Mouse (Mus musculus) stomach, embryonic 14.5 days (tissue): Measurements from ENCODE around the gene Fbxo10. TPM values are rescaled to one million over a fixed set of nuclear protein-coding genes. Genes with fewer than 3 reads are reported as not detected.
"Not testable (repeated sequence)": the region's sequence is repeated elsewhere in the genome, so short reads cannot be mapped to it uniquely, and the experiment has no call there.

Source experiments
- ATAC-seq: fragments of 200-750 bp; cut with Nextera tagmentation; 2 replicates; pipeline ENCODE4 v1.8.0; 2017; ENCODE audit warnings: low read depth, moderate TSS enrichment; ENCODE audit not compliant: insufficient number of reproducible peaks, insufficient read depth, low FRiP score
- H3K27ac ChIP-seq: fragments of 300-500 bp; sonication (generic); 2 replicates; pipeline ENCODE4 v1.5.1; 2014; ENCODE audit warnings: mild to moderate bottlenecking, low read length, moderate library complexity, mixed read lengths
- H3K27me3 ChIP-seq: fragments of 300-500 bp; sonication (generic); 2 replicates; pipeline ENCODE4 v1.6.1; 2014; ENCODE audit warnings: low read length, control low read depth, mixed read lengths; ENCODE audit not compliant: control insufficient read depth, insufficient read depth
- H3K36me3 ChIP-seq: fragments of 300-500 bp; sonication (generic); 2 replicates; pipeline ENCODE4 v1.6.1; 2014; ENCODE audit warnings: mild to moderate bottlenecking, control low read depth, low read length, moderate library complexity, mixed read lengths; ENCODE audit not compliant: control insufficient read depth, insufficient read depth
- H3K4me1 ChIP-seq: fragments of 300-500 bp; sonication (generic); 2 replicates; pipeline ENCODE4 v1.6.1; 2014; ENCODE audit warnings: low read length, control low read depth, mixed read lengths; ENCODE audit not compliant: control insufficient read depth, insufficient read depth
- H3K4me2 ChIP-seq: fragments of 300-500 bp; sonication (generic); replicated peaks from 2 replicates; pipeline ENCODE4 v1.6.1; 2014; ENCODE audit warnings: low read depth, low read length, control low read depth
- H3K4me3 ChIP-seq: fragments of 300-500 bp; sonication (generic); 2 replicates; pipeline ENCODE4 v1.5.1; 2014; ENCODE audit warnings: low read depth, low read length, control low read depth
- H3K9ac ChIP-seq: fragments of 300-500 bp; sonication (generic); replicated peaks from 2 replicates; pipeline ENCODE4 v1.6.1; 2014; ENCODE audit warnings: low read depth, mild to moderate bottlenecking, control low read depth, low read length, moderate library complexity, mixed read lengths
- H3K9me3 ChIP-seq: fragments of 300-500 bp; sonication (generic); 2 replicates; pipeline ENCODE4 v1.6.1; 2016; ENCODE audit warnings: low read depth, low read length, control low read depth; ENCODE audit not compliant: control insufficient read depth
- WGBS: fragments of 180-500 bp; shearing (Covaris S2); extraction: QIAGEN DNeasy Blood & Tissue Kit; methylation state at CpG from one replicate; pipeline ENCODE4 v1.1.7; 2014; 5-methylcytosine and 5-hydroxymethylcytosine counted together
- polyA plus RNA-seq: library from polyadenylated mRNA; unstranded; fragments of >200 nt; fragmentation: Nextera tagmentation; extraction: Ambion mirVana; gene quantifications from 2 replicates; pipeline ENCODE4 v1.2.1, GENCODE M21; 2014

The Fbxo10 gene
- polyA plus RNA-seq, 1 experiment from 2014 or later: 11.4 TPM

DNA sequence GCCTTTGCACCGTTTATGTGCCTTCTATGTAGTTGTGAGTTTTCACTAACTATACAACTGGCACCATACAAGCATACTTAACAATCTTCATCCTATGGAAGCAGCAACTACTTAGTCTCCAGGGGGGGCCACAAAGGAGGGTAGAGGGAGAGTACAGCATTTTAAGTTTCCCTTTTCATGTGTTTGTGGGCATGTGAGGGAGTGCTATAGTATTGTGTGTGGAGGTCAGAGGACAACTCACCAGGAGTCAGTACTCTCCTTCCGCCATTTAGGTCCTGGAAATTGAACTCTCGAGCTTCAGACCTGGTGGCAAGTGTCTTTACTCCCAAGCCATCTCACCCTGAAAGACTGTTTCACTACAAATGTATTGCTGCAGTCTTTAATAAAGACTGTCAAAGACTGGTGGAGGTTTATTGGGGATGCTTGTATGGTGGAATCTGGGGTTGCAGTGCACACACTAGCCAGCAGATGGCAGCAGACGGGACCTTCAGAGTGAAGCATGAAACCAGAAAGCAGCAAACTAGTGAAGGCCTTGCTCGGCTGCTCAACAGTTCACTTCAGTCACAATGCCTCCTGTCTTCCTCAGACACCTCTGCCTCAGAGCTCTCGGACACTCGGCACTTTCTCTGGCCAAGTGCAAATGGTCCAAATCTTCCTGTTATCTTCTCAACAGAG is 12.9 kb upstream of the Fbxo10 start:
- no peak overlapping the region for H3K27ac ChIP-seq
- no peak overlapping the region for H3K4me2 ChIP-seq
- 24% methylated on average over 7 of the region's 7 CpGs for WGBS
- H3K9ac ChIP-seq: no peak overlapping the region
- H3K4me1 ChIP-seq: no peaks in the 10 kb centered on the region
- no peaks in the 10 kb centered on the region; the same call in 1 of the 2 replicates for H3K36me3 ChIP-seq
- no peak overlapping the region for H3K4me3 ChIP-seq
- H3K9me3 ChIP-seq: no peaks in the 10 kb centered on the region
- no peaks in the 10 kb centered on the region for H3K27me3 ChIP-seq
- no peak for ATAC-seq

DNA sequence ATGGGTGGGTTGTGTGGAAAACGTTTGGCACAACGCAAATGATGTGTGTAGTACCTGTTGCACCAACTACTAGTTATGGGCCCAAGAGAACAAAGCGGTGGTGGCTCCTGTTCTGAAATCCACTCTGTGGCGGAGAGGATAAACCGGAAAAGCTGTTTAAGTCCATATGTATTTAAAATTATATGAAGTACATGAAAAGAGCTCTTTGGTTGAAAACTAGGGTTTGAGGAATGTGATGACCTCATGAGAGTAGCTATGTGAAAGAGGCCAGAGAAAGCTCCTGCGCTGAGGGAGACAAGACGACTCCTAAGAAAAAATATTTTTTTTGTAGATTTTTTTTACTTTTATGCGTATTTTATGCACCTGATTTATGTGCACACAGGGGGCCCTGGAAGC is 489 bp upstream of the Fbxo10 start:
- ATAC-seq: no peak
- no peak overlapping the region for H3K9ac ChIP-seq
- peak overlapping the region; percentile 84 for H3K4me3 ChIP-seq

GRCm38 (mm10) chr4:45083487-45083886 is 917 bp downstream of the Fbxo10 start:
- peak overlapping the region; percentile 57 for H3K4me2 ChIP-seq
- H3K36me3 ChIP-seq: no peaks in the 10 kb centered on the region
- no peak overlapping the region for H3K27ac ChIP-seq
- H3K4me3 ChIP-seq: peak overlapping the region; percentile 84
- no peaks in the 10 kb centered on the region for H3K9me3 ChIP-seq
- no peaks in the 10 kb centered on the region for H3K27me3 ChIP-seq
- under 1% methylated on average over 8 of the region's 8 CpGs for WGBS
- peaks cover 11% of the 10 kb centered on the region; the same call in 1 of the 2 replicates for H3K4me1 ChIP-seq
- H3K9ac ChIP-seq: peak overlapping the region; percentile 75
- no peak for ATAC-seq

More for the DNA sequence above, 489 bp upstream of the Fbxo10 start:
- peaks cover 11% of the 10 kb centered on the region; the same call in 1 of the 2 replicates for H3K4me1 ChIP-seq
- no peaks in the 10 kb centered on the region for H3K36me3 ChIP-seq
- H3K27me3 ChIP-seq: no peaks in the 10 kb centered on the region
- WGBS: 35% methylated on average over 8 of the region's 8 CpGs
- H3K9me3 ChIP-seq: no peaks in the 10 kb centered on the region
- H3K4me2 ChIP-seq: peak overlapping the region; percentile 57
- H3K27ac ChIP-seq: peak overlapping the region; percentile 74; the same call in 1 of the 2 replicates

DNA sequence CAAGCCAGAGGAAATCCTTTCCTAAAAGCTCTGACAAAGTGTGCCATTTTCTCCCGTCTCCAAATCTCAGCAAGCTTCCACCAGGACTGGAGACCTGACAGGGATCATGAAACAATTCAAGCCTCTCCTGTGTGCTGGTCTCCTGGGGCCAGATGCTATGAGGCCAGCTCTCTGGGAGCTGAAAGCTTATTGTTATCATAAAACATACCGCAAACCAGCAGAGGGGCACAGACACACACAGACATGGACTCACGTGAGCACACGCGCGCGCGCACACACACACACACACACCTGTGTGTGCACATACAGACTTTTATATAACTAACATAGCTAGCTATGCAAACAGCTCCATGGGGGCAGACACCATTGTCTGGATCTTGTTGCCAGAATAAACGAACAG is 1.5 kb downstream of the Fbxo10 start:
- Histone ChIP-seq H3K27ac (no peak overlapping the region), H3K9ac (no peak overlapping the region), H3K4me2 (peak overlapping the region; percentile 57), H3K4me3 (no peak overlapping the region), H3K36me3 (no peaks in the 10 kb centered on the region), H3K27me3 (no peaks in the 10 kb centered on the region), H3K4me1 (peaks cover 11% of the 10 kb centered on the region; the same call in 1 of the 2 replicates), H3K9me3 (no peaks in the 10 kb centered on the region)
- WGBS: 66% methylated on average over 9 of the region's 9 CpGs
- ATAC-seq: no peak

GRCm38 (mm10) chr4:45081041-45081440 is 3.4 kb downstream of the Fbxo10 start:
- H3K9ac ChIP-seq, H3K27ac ChIP-seq, H3K4me3 ChIP-seq, H3K27me3 ChIP-seq, H3K36me3 ChIP-seq, H3K4me2 ChIP-seq, ATAC-seq, H3K9me3 ChIP-seq: not testable (repeated sequence)
- 94% methylated on average over 4 of the region's 4 CpGs for WGBS
- peaks cover 11% of the 10 kb centered on the region; the same call in 1 of the 2 replicates for H3K4me1 ChIP-seq

- no peak overlapping the region for H3K4me2 ChIP-seq
- H3K9me3 ChIP-seq: no peaks in the 10 kb centered on the region
- H3K4me3 ChIP-seq: no peak overlapping the region
- no peaks in the 10 kb centered on the region for H3K4me1 ChIP-seq
- H3K36me3 ChIP-seq: no peaks in the 10 kb centered on the region
- no peak for ATAC-seq
- no peaks in the 10 kb centered on the region for H3K27me3 ChIP-seq
- no peak overlapping the region for H3K9ac ChIP-seq
- H3K27ac ChIP-seq: no peak overlapping the region
- WGBS: 79% methylated on average over 6 of the region's 6 CpGs
Measured at GRCm38 (mm10) chr4:45073544-45073943, 10.9 kb downstream of the Fbxo10 start.

DNA sequence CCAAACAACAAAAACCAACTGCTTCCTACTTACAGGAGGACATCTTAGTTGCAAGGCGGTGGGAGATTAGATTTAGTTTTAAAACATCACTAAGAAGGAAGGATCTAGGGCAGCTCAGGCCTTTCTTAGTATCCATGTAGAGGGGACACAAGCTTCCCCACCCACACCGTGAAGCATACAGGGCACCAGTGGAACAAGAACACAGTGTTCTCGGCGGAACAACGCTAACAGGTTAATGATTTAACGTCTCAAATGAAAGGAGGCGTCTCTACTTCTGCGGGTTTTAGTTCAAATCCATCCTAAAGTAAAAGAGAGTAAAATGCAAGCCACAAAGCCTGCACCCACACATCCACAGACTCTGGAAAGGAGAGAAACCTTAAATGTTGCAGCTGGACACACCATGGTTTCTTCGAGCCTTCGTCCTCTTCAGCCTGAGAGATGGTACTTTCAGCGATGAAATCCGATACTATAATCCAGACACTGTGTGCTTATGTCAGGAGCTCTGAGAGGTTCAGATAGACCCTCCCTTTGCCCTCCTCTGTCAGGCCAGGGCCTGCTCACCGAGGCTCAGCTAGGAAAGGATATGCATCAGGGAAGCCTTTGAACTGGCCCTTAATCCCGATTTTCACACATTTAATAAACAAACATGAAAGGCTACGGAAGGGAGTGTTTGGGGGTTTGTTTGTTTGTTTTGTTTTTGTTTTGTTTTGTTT is 12.0 kb downstream of the Fbxo10 start:
- H3K9ac ChIP-seq: no peak overlapping the region
- no peaks in the 10 kb centered on the region for H3K27me3 ChIP-seq
- H3K4me2 ChIP-seq: no peak overlapping the region
- no peak for ATAC-seq
- WGBS: 51% methylated on average over 15 of the region's 15 CpGs
- no peak overlapping the region for H3K27ac ChIP-seq
- no peaks in the 10 kb centered on the region for H3K4me1 ChIP-seq
- no peaks in the 10 kb centered on the region for H3K36me3 ChIP-seq
- H3K4me3 ChIP-seq: no peak overlapping the region
- H3K9me3 ChIP-seq: no peaks in the 10 kb centered on the region

DNA sequence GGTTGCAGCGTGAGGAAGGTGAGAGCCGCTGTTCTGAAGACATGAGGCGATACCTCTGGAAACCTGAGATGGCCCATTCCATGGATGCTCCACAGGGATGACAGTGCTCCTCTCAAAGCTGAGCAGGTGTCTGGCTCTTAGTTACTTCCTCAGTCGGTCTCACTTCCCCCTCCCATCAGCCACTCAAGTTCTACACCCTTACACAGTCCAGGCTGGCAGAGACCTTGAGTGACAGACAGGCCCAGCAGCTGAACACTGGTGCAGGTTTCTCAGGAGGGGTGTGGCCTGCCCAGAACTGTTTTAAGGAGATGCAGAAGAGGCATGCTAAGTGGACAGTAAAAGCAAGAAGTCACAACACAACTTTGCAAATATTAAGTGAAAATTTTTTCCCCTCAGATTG is 16.7 kb downstream of the Fbxo10 start:
- 82% methylated on average over 4 of the region's 4 CpGs for WGBS
- Histone ChIP-seq H3K27ac (no peak overlapping the region; the same call in 1 of the 2 replicates), H3K27me3 (no peaks in the 10 kb centered on the region), H3K4me2 (no peak overlapping the region), H3K9me3 (no peaks in the 10 kb centered on the region), H3K9ac (no peak overlapping the region), H3K4me3 (no peak overlapping the region), H3K36me3 (no peaks in the 10 kb centered on the region), H3K4me1 (no peaks in the 10 kb centered on the region)
- ATAC-seq: no peak
